Mouse (Mus musculus): ENCODE results near the gene Flt1.
"Not testable (repeated sequence)": the region's sequence is repeated elsewhere in the genome, so short reads cannot be mapped to it uniquely, and the experiment has no call there.

Gene Flt1

DNA sequence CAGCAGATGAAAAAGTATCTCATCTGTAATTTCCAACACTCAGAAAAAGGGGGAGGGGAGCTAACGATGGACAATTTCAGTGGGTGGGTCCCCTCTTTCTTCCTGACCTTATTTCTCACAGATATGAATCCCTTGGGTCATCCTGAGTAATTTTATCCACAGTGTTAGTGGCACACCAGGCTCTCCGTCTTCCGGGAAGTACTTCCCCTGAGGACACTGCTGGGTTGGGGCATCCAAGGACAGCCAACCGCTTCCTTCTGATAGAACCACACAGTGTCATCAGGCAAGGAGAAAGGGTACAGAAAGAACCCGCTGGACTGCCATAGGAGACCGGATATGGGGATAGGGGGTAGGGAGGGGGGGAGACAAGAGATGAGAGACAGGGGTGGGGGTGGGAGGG lies 111.2 kb downstream of the Flt1 start:
- DNase-seq (ENCODE audit: low spot score in 2 of 2) = no peak

GRCm38 (mm10) chr5:147611348-147611747 lies 114.5 kb downstream of the Flt1 start:
- DNase-seq (ENCODE audit: low spot score in 2 of 2) = not testable (repeated sequence)

DNA sequence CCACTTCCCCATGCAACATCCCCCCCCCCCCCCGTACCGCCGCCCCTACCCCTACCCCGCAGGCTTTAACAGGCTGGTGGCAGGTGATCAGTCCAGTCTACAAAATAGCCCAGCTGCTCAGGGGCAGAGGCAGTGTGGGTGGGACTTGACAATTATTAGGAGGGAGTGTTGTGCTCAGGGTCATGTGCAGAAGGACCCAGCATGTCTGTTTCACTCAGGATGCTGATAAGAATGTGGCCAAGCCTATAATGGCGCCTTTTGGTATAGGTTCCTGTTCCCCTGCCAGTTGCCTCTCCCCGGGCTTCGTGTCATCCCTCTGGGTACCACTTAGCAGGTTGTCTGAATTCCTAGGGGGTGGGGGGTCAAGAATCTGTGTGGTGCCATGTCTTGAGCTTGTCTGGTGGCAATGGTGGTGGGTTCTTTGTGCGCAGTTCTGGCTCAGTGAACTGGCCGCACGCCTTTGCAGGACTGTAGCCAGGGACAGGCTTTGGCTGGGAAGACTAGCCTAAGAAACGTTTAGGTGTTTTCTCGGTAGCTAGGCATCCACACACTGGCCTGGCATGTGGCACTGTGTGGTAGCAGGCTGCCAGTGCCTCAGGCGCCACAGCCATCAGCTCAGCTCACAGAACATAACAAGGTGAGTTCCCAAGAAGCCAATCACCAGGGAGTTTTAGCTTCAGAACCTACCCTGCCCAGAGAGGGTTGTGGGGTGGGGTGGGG lies 118.4 kb downstream of the Flt1 start:
- DNase-seq (ENCODE audit: low spot score in 2 of 2) = no peak

DNA sequence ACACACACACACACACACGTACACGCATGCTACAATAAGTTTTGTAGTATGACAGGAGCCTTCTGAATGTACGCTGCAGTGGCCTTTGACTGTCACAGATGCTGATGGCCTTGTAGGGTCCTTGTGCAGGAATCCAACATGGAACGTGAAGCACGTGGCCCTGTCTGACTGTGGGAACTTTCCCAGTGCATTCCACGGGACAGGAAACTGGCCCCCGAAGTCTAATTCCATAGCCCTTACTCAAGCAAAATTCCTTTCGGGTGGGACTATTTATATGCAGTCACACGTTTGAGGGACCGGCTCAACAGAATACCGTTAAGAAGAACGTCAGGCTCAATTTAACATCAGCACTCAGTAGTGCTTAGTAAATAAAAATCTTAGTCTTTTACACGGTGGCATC lies 119.1 kb downstream of the Flt1 start:
- DNase-seq (ENCODE audit: low spot score in 2 of 2) = no peak

DNA sequence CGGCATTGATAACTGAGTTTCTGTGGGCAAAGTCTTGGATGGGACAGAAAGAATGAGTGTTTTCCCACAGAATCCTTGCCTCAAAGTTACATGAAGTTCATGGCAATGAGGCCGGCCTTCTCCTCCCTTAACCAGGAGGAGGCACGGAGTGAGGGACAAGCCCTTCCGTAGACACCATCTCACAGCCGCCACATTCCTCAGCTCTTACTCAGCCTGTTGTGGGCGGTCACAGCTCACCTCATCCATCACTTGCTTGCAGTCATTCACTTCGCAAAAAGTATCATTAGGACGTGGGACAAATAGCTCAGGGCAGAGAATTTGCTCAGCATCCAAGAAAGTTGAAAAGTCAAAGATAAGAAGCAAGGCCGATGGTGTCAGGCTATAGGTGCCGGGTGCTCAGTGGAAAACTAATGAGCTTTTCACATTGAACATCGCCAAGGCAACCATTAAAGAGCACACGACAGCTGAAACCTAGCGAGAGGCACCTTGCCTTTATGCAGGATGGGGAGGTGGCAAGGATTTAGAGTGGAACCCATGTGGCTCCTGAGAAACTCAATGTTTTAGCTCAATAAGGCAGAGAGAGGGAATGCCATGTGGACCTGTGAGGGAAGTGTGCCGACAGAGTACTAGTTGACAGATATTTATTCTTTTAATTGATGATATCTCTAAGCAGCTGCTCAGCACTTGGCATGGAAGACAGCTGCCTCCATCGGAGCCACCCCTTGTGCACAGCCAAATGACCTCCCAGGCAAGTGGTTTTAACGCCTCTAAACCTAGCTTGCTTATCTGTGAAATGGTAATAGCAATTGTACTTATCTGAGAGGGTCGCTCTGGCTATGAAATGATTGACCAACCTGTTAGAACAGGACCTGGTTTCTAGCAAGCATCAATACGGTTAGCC lies 124.1 kb downstream of the Flt1 start:
- DNase-seq (ENCODE audit: low spot score in 2 of 2) = no peak

DNA sequence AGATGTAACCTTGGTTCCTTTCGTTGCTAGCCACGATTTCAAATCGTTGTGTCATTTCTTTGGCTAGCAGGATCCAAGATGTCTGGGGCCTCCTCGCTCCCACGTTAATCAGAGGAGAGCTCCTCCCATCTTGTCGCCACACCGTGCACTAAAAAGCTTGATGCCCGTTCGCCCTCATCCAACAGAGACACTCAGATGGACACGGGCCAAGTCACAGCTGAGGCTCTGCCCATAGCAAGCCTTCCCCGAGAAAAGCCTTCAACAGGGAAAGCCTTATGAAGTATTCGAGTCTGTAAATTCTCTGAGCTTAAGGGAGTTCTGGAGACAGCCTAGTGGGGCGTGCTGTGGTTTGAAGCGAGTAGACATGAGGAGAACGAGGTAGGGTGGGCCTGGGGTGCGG lies 128.0 kb downstream of the Flt1 start:
- no peak for DNase-seq (ENCODE audit: low spot score in 2 of 2)

DNA sequence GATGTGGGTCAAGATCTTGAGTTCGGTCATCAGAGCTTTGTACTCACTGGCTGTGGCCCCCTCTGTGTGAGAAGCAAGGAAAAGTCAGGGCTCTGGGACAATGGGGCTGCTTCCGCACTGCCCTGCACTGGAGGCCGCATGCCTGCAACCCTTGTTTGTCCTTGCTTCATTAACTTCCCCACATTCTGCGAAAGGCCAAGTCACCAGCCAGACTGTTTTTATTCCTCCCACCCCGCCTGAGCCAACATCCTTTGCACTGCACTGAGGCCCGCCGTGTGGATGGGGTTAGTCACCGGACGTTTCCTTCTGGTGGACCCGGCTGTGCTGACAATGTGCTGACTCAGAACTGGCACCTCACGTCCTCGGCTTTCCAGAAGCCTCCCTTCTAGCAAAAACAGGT lies 136.0 kb downstream of the Flt1 start:
- peak in 1 of 2 experiments; percentile 14 for DNase-seq (ENCODE audit: low spot score in 2 of 2)

GRCm38 (mm10) chr5:147585070-147585469 lies 140.7 kb downstream of the Flt1 start:
- DNase-seq (ENCODE audit: low spot score in 2 of 2) = no peak

DNA sequence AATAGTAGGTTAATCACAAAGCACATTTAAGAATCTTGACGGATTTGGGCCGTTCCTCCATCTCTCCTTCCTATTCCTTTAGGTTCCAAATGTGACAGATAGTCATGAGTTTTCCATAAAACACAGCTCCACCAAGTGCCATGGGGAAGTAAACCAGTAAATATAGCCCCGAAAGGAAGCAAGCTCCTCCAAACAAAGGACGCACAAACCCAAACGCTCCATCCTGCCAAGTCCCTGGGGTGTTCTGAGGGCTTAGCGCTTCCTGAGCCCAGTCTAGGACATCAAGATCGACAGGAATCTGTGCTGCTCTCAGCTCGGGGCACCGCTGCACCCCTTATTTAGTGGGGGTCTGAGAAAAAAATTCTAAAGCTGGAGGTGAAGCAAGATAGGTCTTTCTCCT lies 141.2 kb downstream of the Flt1 start:
- no peak for DNase-seq (ENCODE audit: low spot score in 2 of 2)

DNA sequence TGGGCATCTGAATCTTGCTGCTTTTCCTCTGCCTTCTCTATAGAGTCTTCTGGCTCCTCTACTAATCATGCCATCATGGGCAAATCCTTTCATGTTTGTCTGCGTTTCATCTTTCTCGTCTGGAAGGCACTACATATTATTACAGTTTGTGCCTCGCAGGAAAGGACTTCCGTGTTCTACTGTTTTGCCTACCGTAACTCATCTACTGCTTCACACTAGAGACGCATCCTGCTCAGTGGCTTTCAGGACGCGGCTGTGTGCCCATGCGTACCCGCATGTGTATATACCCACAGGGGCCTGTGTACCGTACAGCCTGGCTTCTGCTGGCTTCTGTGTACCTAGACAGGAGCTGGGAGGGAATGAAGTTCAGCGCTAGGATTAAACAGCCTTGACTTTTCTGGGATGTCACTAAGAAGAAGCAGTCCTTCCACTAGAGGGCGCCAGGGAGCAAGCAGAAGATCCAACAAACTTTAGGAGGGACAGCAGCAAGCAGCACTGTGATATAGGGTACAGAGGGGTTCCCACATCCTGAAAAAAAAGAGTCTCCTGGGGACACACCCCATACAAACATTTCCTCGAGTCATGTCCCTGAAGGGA lies 142.0 kb downstream of the Flt1 start:
- peak; percentile 84 to 91 for DNase-seq (ENCODE audit: low spot score in 2 of 2)

DNA sequence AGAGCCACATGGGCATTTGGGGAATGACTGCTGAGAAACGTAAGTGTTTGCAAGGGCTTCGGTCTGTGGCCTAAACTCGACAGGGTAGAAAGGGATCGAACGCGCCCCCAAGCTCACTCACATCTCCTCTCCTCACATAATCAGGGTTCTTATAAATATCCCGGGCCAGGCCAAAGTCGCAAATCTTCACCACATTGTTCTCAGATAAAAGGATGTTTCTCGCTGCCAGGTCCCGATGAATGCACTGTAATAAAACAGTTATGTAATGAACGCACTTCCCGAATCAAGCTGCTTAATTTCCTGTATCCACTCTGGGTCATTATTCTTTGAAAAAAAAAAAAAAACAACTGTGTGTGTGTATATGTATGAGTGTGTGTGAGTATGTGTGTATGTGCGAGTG lies 145.6 kb downstream of the Flt1 start:
- no peak for DNase-seq (ENCODE audit: low spot score in 2 of 2)

GRCm38 (mm10) chr5:147579691-147580090 lies 146.1 kb downstream of the Flt1 start:
- DNase-seq (ENCODE audit: low spot score in 2 of 2) = no peak

GRCm38 (mm10) chr5:147579148-147579547 lies 146.7 kb downstream of the Flt1 start:
- no peak for DNase-seq (ENCODE audit: low spot score in 2 of 2)

DNA sequence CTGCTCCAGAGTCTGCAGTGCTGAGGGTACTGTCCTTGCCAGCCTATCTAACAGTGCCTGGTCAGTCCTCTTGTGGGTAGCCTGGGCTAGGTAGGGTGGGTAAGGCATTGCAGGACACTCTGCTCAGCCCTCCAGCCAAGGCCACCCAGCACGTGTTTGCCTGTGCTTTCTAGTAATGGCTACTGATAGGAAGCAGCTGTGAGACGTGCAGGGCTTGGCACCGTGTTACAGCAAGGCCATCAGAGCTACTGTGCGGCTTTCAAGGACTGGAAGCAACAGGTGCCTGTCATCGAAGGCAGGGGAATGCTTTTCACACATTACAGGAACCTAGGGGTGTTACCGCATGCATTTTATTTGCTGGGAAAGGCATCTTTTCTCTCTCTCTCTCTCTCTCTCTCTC lies 148.8 kb downstream of the Flt1 start:
- DNase-seq (ENCODE audit: low spot score in 2 of 2) = no peak

GRCm38 (mm10) chr5:147574517-147574916 lies 151.3 kb downstream of the Flt1 start:
- DNase-seq (ENCODE audit: low spot score in 2 of 2) = no peak

- no peak for DNase-seq (ENCODE audit: low spot score in 2 of 2)
Observed at GRCm38 (mm10) chr5:147573555-147573954, 152.3 kb downstream of the Flt1 start.

DNA sequence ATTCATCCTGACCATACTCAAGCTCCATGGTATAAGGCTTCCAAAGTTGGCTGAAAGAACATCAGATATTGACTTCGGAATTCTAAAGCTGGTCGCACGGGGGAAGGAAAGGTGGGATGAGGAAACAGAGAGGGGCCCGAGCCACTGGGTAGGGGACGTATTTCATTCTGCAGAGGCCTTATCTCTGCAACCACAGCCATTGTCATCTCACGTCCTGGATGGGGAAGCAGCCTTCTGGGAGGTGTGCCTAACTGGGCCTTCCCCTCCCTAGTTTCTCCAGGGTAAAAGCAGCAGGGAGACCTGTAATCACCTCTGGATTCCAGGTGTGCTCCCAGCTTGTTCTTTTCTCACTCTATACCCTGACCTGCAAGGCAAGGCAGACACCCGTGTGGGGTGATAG lies 153.1 kb downstream of the Flt1 start:
- DNase-seq (ENCODE audit: low spot score in 2 of 2) = no peak

DNA sequence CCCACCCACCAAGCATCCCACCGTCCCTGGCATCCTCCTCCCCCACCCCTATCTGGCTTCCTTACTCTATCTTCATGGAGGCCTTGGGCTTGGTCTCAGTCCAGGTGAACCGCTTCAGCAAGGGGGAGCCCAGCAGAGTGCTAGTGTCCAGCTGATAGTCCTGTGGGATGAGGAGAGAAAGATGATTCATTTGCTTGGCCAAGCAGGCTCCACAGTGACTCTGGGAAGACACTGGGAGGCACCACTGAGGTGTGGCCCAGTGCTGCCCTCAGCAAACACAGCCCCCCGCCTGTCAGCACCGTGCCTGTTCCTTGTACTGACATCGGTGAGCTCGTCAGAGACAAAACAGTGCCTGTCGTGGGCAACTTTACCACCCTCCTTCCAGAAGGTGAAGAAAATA lies 159.5 kb downstream of the Flt1 start:
- DNase-seq (ENCODE audit: low spot score in 2 of 2) = no peak

DNA sequence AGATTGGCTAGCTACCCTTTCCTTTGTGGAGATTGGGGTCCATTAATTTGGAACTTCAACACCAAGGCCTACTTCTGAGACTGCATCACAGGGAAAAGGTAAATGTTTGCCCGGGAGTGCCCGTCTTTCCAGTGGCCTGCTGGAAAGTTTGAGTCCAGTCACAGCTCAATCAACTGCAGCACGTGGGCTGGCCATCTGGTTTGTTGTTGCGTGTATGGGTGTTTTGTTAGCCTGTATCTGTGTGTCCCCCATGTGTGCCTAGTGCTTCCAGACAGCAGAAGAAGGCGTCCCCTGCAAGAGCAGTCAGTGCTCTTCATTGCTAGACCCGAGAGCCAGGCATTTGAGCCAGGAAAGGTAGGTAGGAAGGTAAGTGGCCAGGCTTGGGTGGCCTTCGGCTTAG lies 160.4 kb downstream of the Flt1 start:
- DNase-seq (ENCODE audit: low spot score in 2 of 2) = peak; percentile 66 to 69

GRCm38 (mm10) chr5:147564140-147564590 lies 161.6 kb downstream of the Flt1 start:
- no peak for DNase-seq (ENCODE audit: low spot score in 2 of 2)

- DNase-seq (ENCODE audit: low spot score in 2 of 2) = no peak
Observed at GRCm38 (mm10) chr5:147563511-147564139, 162.2 kb downstream of the Flt1 start.

- DNase-seq (ENCODE audit: low spot score in 2 of 2) = not testable (repeated sequence)
Observed at GRCm38 (mm10) chr5:147557641-147558040, 168.2 kb downstream of the Flt1 start.

All from right cerebral cortex, adult 2 months (tissue).